Mouse (Mus musculus): ENCODE data around the gene Msrb1.

DNA sequence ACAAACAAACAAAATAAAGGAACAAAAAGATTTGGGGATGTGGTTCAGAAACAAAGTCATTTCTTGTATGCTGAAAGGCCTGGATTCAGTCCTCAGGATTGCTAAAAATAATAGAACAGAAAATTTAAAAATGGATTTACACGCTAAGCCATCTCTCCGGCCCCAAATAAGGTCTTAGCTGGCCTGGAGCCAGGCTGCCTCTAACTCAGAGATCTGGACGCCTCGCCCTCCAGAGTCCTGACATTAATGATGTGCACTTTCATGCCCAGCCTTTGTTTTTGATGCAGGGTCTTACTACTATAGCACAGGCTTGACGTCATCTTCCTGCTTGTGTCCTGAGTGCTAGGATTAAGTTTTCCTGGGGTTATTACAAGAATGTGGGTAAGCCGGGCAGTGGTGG lies 7.4 kb upstream of the Msrb1 start:
- TF ChIP-seq CTCF (IDR thresholded peaks at IDR 0.05) (no peak), EP300 (IDR thresholded peaks at IDR 0.05) (no peak)
